In genomic region chr19:44749061-44749990, GRCm38 (mm10) we compare ENCODE assay signal across 15 mouse cellular contexts. TPM values are rescaled to one million over a fixed set of nuclear protein-coding genes. Genes with fewer than 3 reads are reported as not detected.
A peak's percentile ranks its signal among the peaks of the same experiment; 100 is the strongest.
DNase-seq lines count a peak whose midpoint lies in the region; ATAC-seq and TF ChIP-seq lines count a peak whose summit lies in the region.
"Had no signal": no experiment of that assay in that cellular context is flagged by ENCODE, and none has a peak within 500 bp of the region (broad histone marks: within the 10 kb centered on the region; RNA-seq: fewer than 3 reads in every experiment).

No protein-coding gene starts in this region.

- H3K9ac ChIP-seq in midbrain, embryonic 11.5 days (ENCODE audit: low read length): no peak overlapping the region
- H3K9ac ChIP-seq in midbrain, postnatal 0 days (replicated peaks; ENCODE audit: low read length, poor library complexity, severe bottlenecking): no peak overlapping the region
- peak overlapping the region; percentile 75 for H3K9ac ChIP-seq in hindbrain, embryonic 13.5 days
- H3K9ac ChIP-seq in kidney, postnatal 0 days (ENCODE audit: low read depth, low read length): peak overlapping the region; percentile 92
- H3K9ac ChIP-seq: liver, embryonic 12.5 days had no signal

- H3K4me1 ChIP-seq in midbrain, embryonic 11.5 days (ENCODE audit: control insufficient read depth, insufficient read depth, low read length): peaks cover 14% of the 10 kb centered on the region
- no peaks in the 10 kb centered on the region for H3K4me1 ChIP-seq in midbrain, postnatal 0 days (ENCODE audit: insufficient read depth, low read length)
- H3K4me1 ChIP-seq in hindbrain, embryonic 13.5 days (replicated peaks): peaks cover 27% of the 10 kb centered on the region
- H3K4me1 ChIP-seq in kidney, postnatal 0 days (replicated peaks; ENCODE audit: insufficient read depth, low read length): peaks cover 8% of the 10 kb centered on the region

- no peak for ATAC-seq in midbrain, embryonic 11.5 days (ENCODE audit: low FRiP score)
- no peak for ATAC-seq in midbrain, postnatal 0 days (ENCODE audit: low FRiP score)
- ATAC-seq in hindbrain, embryonic 13.5 days (ENCODE audit: low FRiP score): no peak
- ATAC-seq in kidney, postnatal 0 days (replicated peaks; ENCODE audit: low FRiP score, low read depth): no peak
- ATAC-seq: lung, postnatal 0 days had no signal

- no peak overlapping the region for H3K4me2 ChIP-seq in midbrain, embryonic 11.5 days
- no peak overlapping the region for H3K4me2 ChIP-seq in midbrain, postnatal 0 days (ENCODE audit: low read depth, low read length, poor library complexity, severe bottlenecking)
- peak overlapping the region; percentile 52 for H3K4me2 ChIP-seq in hindbrain, embryonic 13.5 days
- peak overlapping the region; percentile 75 for H3K4me2 ChIP-seq in kidney, postnatal 0 days (ENCODE audit: low read length)

- 1% methylated on average over 18 of the region's 18 CpGs for WGBS in midbrain, embryonic 11.5 days
- WGBS in midbrain, postnatal 0 days: 1% methylated on average over 18 of the region's 18 CpGs
- 1% methylated on average over 18 of the region's 18 CpGs for WGBS in hindbrain, embryonic 13.5 days
- WGBS in kidney, postnatal 0 days: 2% methylated on average over 18 of the region's 18 CpGs

- peak; percentile 93 for DNase-seq in midbrain, embryonic 11.5 days (ENCODE audit: low spot score, missing footprints)
- no peak for DNase-seq in midbrain, postnatal 0 days (ENCODE audit: low spot score)
- no peak for DNase-seq in kidney, postnatal 0 days (ENCODE audit: low spot score)
- no peak for DNase-seq in adrenal gland, adult 2 months
- DNase-seq in spleen, adult 18-20 months: no peak
- DNase-seq in lung, postnatal 36 days: no peak
- DNase-seq: cerebellum, adult 8-10 months; heart, adult 18-20 months had no signal

- TF ChIP-seq CTCF in midbrain, postnatal 0 days (IDR thresholded peaks at IDR 0.05): no peak
- no peak for TF ChIP-seq CTCF in kidney, postnatal 0 days (IDR thresholded peaks at IDR 0.05; ENCODE audit: low read depth)

- no peak overlapping the region for H3K4me3 ChIP-seq in midbrain, embryonic 11.5 days (ENCODE audit: low read depth, low read length)
- no peak overlapping the region for H3K4me3 ChIP-seq in midbrain, postnatal 0 days (ENCODE audit: low read depth, low read length)
- H3K4me3 ChIP-seq in hindbrain, embryonic 13.5 days: peak overlapping the region; percentile 35
- H3K4me3 ChIP-seq in kidney, postnatal 0 days (replicated peaks; ENCODE audit: low read depth, low read length): peak overlapping the region; percentile 59

- H3K27me3 ChIP-seq in midbrain, embryonic 11.5 days (ENCODE audit: control insufficient read depth, insufficient read depth, low read length): peaks cover 100% of the 10 kb centered on the region
- peaks cover 95% of the 10 kb centered on the region for H3K27me3 ChIP-seq in midbrain, postnatal 0 days (ENCODE audit: insufficient read depth, low read length)
- peaks cover 100% of the 10 kb centered on the region for H3K27me3 ChIP-seq in hindbrain, embryonic 13.5 days
- peaks cover 43% of the 10 kb centered on the region for H3K27me3 ChIP-seq in kidney, postnatal 0 days (ENCODE audit: insufficient read depth, low read length)

- no peaks in the 10 kb centered on the region for H3K36me3 ChIP-seq in midbrain, embryonic 11.5 days (ENCODE audit: control insufficient read depth, insufficient read depth, low read length)
- H3K36me3 ChIP-seq in midbrain, postnatal 0 days (ENCODE audit: insufficient read depth, low read length): no peaks in the 10 kb centered on the region
- no peaks in the 10 kb centered on the region for H3K36me3 ChIP-seq in hindbrain, embryonic 13.5 days
- H3K36me3 ChIP-seq in kidney, postnatal 0 days (ENCODE audit: insufficient read depth, low read length): no peaks in the 10 kb centered on the region
- H3K36me3 ChIP-seq: liver, embryonic 12.5 days had no signal

- no peaks in the 10 kb centered on the region for H3K9me3 ChIP-seq in midbrain, embryonic 11.5 days (ENCODE audit: control insufficient read depth, low read length)
- H3K9me3 ChIP-seq in midbrain, postnatal 0 days (ENCODE audit: low read length): no peaks in the 10 kb centered on the region
- H3K9me3 ChIP-seq in hindbrain, embryonic 13.5 days: no peaks in the 10 kb centered on the region
- no peaks in the 10 kb centered on the region for H3K9me3 ChIP-seq in kidney, postnatal 0 days (replicated peaks; ENCODE audit: low read length)
- H3K9me3 ChIP-seq: liver, embryonic 12.5 days had no signal

- no peak overlapping the region for H3K27ac ChIP-seq in midbrain, embryonic 11.5 days (ENCODE audit: low read depth, low read length)
- H3K27ac ChIP-seq in midbrain, postnatal 0 days (ENCODE audit: low read depth, low read length): no peak overlapping the region
- H3K27ac ChIP-seq in hindbrain, embryonic 13.5 days: peak overlapping the region; percentile 92
- peak overlapping the region; percentile 97 for H3K27ac ChIP-seq in kidney, postnatal 0 days
- H3K27ac ChIP-seq: liver, embryonic 12.5 days had no signal

RNA-seq across cellular contexts. Expression of gene Pax2, which starts 6.5 kb away (rescaled TPM):
- polyA plus RNA-seq in midbrain, embryonic 11.5 days (2014; fragmentation: Nextera tagmentation; extraction: Ambion mirVana): 0.34 and 0.57 TPM in 2 replicates
- total RNA-seq in midbrain, postnatal 0 days (2014; rRNA removed): 0.28 and 0.77 TPM in 2 replicates
- polyA plus RNA-seq in midbrain, postnatal 0 days (2015; fragmentation: Nextera tagmentation; extraction: Ambion mirVana): 0.19 and 0.21 TPM in 2 replicates
- 17.1 and 17.2 TPM in 2 replicates for polyA plus RNA-seq in hindbrain, embryonic 13.5 days (2015; fragmentation: Nextera tagmentation; extraction: Ambion mirVana)
- 27.4 and 29.6 TPM in 2 replicates for polyA plus RNA-seq in kidney, postnatal 0 days (2015; fragmentation: Nextera tagmentation; extraction: Ambion mirVana)
- total RNA-seq in adrenal gland, adult 2 months (2021): not detected
- polyA plus RNA-seq in adrenal gland, adult 2 months (2012; rRNA removed): not detected in 2 replicates
- total RNA-seq: heart, adult 18-20 months; left cerebral cortex, postnatal 10 days; neutrophil, adult 5-6 weeks had no signal
- polyA plus RNA-seq: heart, embryonic 16.5 days; intestine, embryonic 14.5 days; liver, embryonic 12.5 days; lung, postnatal 0 days had no signal

Comparison
In these comparisons a context has a peak if more than half of its experiments do, and no peak if none do; other contexts are left out.
1. H3K27ac ChIP-seq: peak in hindbrain, embryonic 13.5 days (single experiment) and kidney, postnatal 0 days (single experiment); none in midbrain, embryonic 11.5 days (single experiment) and midbrain, postnatal 0 days (single experiment).
2. H3K4me2 ChIP-seq: peak in hindbrain, embryonic 13.5 days (single experiment) and kidney, postnatal 0 days (single experiment); none in midbrain, embryonic 11.5 days (single experiment) and midbrain, postnatal 0 days (single experiment).
3. H3K4me3 ChIP-seq: peak in hindbrain, embryonic 13.5 days (single experiment) and kidney, postnatal 0 days (single experiment); none in midbrain, embryonic 11.5 days (single experiment) and midbrain, postnatal 0 days (single experiment).
4. H3K9ac ChIP-seq: peak in hindbrain, embryonic 13.5 days (single experiment) and kidney, postnatal 0 days (single experiment); none in midbrain, embryonic 11.5 days (single experiment) and midbrain, postnatal 0 days (single experiment).
5. RNA of gene Pax2, which starts 6.5 kb away (polyA plus RNA-seq): 27.4 to 29.6 TPM in kidney, postnatal 0 days and 17.1 to 17.2 TPM in hindbrain, embryonic 13.5 days; 0.34 to 0.57 TPM in midbrain, embryonic 11.5 days, 0.19 to 0.21 TPM in midbrain, postnatal 0 days and not detected in adrenal gland, adult 2 months; every median in the first group is over 10 times any median in the second.